Mouse (Mus musculus) megakaryocyte, embryonic 14.5 days (primary cell): ENCODE results near the gene Gfod1.

Experiments
- FLI1 ChIP-seq: IDR thresholded peaks from 2 replicates; pipeline ENCODE4 v1.6.1; 2012; ENCODE audit warnings: low read length, inconsistent platforms, mixed read lengths
- GATA1 ChIP-seq: IDR thresholded peaks from 3 replicates; pipeline ENCODE4 v1.6.1; 2012; ENCODE audit warnings: mixed read lengths, low read length, inconsistent platforms, borderline replicate concordance

DNA sequence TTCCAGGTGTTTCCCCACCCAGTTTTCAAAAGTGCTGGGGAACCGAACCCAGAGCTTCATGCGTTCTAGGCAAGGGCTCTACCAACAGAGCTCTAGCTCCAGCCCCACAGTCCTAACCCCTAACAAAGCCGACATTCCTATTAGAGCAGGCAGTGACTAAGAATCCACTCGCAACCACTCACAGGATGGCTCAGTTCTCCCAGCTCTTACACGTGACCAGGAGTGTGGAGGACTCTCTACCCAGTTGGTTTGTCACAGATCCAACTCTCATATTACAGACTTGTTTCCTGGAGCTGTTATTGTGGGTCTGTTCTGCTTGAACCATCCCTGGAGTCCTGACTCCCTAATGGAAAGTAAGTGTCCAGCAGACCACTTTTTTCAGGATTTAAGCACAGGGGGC lies 40.3 kb downstream of the Gfod1 start:
- no peak for TF ChIP-seq GATA1
- TF ChIP-seq FLI1 = no peak
